Mouse (Mus musculus) testis, postnatal 14 days (tissue): ENCODE data around the gene Ece2.
"Not testable (repeated sequence)": the region's sequence is repeated elsewhere in the genome, so short reads cannot be mapped to it uniquely, and the experiment has no call there.

Experiments used
- DNase-seq: peaks from one replicate; pipeline ENCODE4 v3.0.0; 2021; ENCODE audit warnings: low spot score

The Ece2 gene

DNA sequence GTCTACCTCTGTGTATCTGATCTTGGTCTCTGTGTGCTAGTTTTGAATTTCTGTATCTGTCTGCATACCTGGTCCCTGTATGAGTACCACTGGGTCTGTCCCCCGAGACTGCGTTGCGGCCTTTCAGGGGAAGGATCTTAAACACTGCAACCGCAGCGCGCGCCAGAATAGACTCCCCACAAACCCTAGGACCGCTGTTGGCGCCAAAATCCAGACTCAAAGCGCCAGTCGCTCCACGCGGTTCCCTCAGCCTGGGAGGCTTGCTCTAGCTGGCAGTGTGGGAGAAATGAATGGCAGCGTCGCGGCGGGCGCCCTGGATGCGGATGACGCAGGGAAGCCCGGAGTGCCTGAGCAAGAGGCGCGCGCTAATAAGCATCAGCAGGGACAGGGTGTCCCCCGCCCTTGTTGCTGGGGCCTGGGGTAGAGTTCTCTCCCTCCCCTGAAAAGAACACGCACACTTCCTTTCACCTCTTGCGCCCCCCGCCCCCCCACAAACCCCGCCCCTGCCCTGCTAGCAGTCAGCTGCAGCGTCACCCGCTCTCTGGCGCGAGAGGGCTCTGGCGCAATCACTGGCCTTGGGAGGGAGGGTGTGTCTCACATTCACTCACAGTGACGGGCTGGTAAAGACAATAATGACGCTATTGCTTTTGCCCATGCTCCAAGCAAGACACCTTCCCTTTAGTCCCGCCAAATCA lies 7.5 kb upstream of the Ece2 start:
- peak; percentile 39 for DNase-seq

DNA sequence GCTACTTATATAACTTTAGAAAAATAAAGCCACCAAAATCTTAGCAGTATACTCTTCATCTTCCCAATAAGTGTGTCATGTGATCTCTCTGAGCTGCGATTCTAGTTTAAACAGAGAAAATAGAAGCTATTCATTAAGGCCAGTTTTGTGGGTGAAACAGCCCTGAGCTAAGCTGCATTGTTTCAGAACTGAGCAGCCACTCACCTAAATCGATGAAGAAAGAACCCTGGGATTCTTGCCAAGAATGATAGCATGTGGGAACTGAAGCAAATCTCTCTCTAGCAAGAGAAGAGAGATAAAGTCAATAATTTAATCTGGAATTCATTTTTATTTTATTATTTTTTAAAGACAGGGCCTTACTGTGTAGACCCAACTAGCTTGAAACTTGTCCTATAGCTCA lies 6.4 kb upstream of the Ece2 start:
- DNase-seq, result no peak

DNA sequence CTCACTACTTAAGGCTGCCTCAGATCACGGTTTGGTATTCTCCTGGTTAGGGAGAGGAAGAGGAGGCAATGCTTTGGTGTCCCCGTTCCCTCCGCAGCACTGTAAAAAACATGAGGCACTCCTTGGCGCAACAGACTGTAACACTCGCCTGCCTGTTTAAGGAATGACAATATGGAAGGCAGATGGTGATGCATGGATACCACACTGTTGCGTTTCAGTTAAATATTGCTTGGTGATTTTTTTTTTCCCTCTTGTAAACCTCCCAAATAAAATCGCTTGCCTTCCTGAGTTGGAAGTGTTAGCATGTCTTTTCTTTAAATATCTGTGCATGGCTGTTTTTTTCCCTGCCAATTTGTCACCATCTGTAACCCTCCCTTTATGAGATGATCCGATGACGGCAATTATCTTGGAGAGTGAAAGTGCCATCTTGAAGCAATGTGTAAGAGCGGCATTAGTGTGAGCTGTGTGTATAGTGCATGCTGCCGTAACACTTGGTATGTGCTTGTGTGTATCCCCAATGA lies 697 bp upstream of the Ece2 start:
- no peak for DNase-seq

DNA sequence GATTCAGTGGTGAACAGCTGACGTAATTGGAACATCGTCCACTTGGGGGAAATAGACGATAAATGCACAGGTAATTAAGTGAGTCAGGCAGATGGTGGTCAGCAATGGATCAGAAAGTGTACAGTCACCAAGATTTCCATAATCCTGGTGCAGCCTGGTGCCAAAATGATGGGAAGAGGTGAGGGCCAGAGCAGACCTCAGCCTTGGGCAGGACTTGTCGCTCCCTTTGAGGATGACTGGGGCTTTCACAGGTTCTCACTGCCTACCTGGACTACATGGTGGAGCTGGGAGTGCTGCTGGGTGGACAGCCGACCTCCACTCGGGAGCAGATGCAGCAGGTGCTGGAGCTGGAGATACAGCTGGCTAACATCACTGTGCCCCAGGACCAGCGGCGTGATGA lies 7.8 kb downstream of the Ece2 start:
- no peak for DNase-seq

DNA sequence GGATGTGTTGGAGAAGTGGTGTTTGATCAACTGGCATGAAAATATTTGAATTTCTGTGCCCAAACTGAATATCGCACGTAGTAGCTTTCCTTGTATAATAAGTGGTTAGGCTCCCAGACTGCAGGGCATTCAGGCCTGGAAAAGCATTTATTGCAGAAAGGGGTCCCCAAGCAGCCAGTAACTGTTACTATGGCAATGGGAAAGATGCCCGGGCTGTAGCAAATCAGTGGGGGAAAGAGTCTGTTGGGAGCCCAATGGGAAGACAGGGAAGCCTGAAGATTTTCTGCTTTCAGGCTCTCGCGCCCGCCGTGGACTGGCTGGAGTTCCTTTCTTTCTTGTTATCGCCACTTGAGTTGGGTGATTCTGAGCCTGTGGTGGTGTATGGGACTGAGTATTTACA lies 8.7 kb downstream of the Ece2 start:
- DNase-seq, result no peak

DNA sequence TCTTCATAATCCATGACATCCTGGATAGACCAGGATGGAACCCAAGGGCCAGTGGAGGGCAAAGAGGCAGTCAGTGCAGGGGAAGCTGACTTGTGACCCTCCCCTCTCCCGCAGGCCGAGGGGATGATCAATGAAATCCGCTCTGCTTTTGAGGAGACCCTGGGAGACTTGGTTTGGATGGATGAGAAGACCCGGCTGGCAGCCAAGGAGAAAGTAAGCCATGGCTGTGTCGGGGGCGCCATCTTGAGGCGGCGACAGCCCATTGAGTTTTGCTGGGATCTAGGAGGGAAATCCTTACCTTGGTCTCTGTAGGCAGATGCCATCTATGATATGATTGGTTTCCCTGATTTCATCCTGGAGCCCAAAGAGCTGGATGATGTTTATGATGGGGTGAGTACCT lies 12.5 kb downstream of the Ece2 start:
- DNase-seq, result no peak

DNA sequence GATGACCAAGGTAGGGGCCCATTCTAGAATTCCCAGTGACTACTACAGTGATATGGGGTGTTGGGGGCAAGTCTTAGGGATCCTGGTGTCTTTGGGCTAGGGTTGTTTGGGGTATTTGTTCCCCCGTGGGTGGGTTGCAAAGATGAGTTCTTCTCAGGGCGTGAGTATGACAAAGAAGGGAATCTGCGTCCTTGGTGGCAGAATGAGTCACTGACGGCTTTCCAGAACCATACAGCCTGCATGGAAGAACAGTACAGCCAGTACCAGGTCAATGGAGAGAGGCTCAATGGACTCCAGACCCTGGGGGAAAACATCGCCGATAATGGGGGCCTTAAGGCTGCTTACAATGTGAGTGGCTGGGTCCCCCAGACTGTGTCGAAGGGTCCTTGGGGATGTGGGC lies 14.3 kb downstream of the Ece2 start:
- DNase-seq, result no peak

DNA sequence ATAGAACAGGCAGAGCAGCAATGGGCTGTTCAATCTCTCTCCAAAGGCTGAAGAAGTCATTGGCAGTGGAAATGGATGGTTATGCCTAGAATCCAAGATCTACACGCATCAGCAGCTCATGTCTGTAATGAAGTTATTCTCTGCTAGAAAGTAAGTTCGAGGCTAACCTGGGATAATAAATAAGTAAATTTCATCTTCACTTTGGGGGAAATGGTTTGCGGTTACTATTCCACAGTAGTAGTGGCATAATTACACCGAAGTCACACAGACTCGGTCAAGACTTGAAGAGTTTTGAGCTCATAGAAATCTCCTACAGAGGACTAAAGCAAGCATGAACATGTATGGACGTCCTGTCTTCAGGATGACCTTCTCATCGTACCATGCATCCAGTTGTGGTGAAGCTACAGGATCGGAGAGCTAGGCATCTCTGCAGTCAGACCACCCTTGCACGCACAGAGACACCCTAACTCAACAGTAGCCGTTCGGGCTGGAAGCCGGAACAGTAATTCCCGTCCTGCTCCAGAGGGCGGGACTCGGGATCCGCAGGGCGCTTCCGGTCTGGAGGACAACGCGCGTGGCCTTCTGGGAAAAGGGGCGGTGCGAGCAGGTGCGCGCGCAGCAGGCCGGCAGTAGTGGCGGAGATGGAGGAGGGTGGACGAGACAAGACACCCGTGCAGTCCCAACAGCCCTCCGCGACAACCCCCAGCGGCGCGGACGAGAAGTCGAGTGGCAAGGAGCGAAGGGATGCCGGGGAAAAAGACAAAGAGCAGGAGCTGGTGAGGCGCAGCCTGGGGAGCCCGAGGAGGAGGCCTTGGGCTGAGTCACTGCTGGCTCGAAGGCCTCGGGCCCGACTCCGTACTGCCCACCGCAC lies 21.7 kb downstream of the Ece2 start, which contains the start of gene Psmd2:
Psmd2 (plus strand) TSS at position 577 of the 871 bp plus-strand sequence.
- peak; percentile 97 for DNase-seq

DNA sequence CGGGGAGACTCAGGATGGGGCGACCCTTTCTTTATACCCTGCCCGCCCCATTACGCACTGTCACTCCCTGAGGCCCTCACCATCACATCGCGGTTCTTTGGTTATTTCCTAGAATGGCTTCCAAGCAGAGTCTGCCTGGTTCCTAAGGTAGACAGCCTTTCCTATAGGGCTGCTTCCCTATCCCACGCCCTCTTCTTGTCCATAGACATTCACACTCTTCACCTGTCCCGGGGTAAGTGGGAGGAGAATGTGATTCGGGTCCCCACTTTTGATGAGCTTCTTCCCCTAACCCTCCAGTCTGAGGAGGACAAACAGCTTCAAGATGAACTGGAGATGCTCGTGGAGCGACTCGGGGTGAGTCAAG lies 22.3 kb downstream of the Ece2 start:
- DNase-seq, result no peak

DNA sequence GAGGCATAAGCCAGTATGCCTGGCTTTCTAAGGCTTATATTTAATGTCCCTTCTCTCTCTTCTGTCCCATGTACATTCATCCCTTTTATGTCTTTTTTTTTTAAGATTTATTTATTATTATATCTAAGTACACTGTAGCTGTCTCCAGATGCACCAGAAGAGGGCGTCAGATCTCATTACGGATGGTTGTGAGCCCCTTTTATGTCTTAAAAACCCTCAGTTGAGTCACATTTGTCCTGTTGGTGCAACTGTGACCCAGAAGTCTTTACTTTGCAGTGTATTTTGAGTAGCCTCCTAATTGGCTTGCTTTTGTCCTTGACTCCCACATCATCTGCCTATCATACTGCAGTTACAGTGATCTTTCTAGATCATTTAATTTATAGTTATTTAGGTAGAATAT lies 23.7 kb downstream of the Ece2 start:
- DNase-seq, result no peak

DNA sequence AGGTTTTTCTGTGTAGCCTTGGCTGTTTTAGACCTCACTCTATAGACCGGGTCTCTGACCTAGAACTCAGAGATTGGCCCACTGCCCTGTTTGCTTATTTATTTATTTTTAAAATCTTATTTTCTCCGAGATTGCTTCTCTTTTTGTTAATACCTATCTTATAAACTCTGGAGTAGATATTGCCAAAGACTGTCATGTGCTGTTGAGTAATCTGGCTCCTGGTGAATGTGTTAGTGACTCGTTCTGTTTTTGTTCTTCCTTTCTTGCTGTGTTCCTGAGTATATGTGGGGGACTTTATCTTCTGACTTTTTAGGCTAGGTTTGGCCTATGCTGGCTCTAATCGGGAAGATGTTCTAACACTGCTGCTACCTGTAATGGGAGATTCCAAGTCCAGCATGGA lies 28.0 kb downstream of the Ece2 start:
- no peak for DNase-seq

DNA sequence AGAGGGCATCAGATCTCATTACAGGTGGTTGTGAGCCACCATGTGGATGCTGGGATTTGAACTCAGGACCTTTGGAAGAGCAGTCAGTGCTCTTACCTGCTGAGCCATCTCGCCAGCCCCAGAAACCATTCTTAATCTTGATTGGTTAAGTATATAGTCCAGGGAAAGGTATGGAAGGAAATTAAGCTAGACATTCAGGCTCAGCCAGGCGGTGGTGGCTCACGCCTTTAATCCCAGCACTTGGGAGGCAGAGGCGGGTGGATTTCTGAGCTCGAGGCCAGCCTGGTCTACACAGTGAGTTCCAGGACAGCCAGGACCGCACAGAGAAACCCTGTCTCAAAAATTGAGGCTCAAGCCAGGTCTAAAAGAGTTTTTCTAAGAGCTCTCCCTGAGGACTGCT lies 38.4 kb downstream of the Ece2 start, which contains the start of gene Eif4g1:
Eif4g1 (plus strand) TSS at position 301 of the 400 bp plus-strand sequence.
- not testable (repeated sequence) for DNase-seq

DNA sequence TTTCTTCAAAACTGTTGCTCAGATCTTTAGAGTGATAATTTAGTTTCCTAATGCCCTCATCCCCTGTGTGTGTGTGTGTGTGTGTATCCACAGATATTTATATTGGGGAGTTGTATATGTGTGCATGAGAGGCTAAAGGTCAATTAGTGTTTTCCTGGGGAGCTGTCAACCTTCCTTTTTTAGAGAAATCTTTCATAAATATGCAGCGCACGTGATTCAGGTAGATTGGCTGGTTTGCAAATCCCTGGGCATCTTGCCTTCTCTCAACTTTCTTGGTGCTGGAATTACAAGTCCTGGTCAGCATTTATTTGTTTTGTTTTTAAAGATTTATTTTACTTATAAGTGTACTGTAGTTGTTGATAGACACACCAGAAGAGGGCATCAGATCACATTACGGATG lies 40.7 kb downstream of the Ece2 start:
- DNase-seq, result no peak

DNA sequence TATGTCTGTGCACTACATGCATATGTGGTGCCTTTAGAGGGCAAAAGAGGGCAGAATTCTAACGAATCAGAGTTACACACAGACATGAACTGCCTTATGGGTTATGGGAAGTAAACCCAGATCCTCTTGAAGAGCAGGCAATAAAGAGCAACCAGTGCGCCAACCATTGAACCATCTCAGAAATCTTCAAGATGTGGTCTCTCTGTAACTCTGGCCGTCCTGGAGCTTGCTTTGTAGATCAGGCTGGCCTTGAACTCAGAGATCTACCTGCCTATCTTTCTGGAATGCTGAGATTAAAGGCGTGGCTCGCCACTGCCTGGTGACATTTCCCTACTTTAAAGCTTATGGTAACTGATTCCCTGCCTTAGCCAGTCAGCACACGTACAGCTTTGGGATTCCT lies 42.3 kb downstream of the Ece2 start:
- DNase-seq, result no peak

DNA sequence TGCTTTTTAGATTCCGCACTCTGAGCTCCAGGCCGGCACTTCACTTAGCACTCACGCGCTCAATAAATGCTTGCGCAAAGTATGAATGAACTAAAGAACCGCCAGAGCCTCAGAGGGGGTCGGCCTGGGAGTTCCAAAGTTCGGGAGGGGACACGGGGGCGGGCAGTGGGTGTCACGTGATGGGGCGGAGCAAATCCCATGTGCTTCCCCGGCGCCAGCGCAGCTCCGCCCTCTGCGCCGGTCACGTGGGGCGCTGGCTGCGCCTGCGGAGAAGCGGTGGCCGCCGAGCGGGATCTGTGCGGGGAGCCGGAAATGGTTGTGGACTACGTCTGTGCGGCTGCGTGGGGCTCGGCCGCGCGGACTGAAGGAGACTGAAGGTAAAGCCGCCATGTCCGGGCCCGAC lies 42.9 kb downstream of the Ece2 start:
- DNase-seq, result peak; percentile 96

DNA sequence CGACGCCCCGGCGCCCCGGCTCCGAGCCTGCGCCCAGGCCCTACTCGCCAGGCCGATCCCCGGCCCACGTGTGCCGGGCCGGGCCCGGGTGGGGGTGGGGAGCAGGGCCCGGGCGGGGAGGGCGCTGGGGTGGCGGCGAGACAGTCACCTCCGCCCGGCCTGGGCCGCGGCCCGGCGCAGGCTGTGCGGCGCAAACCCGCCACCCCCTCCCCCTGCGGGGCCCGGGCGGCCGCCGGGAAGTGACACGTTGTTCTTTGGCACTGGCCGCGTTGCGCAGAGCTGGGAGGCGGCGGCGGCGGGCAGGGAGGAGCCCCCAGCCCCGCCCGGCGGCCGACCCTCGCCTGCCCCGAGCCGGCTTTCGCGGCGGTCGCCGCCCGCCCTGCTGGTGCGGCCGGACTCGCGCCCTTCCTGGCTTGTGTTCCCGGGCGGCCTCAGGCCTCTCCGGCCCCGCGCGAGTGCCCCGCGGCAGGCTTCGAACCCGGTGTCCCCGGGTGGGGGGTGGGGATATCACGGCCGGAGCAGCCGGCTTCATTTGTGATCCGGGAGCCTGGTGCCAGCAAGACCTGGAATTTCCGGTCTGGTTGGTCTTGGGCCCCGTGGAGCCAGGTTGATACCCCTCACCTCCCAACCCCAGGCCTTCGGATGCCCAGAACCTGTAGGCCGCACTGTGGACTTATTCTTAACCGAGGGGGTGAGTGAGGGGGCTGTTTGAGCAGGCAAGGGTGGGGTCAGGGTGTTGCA lies 43.5 kb downstream of the Ece2 start:
- DNase-seq, result peak; percentile 68

DNA sequence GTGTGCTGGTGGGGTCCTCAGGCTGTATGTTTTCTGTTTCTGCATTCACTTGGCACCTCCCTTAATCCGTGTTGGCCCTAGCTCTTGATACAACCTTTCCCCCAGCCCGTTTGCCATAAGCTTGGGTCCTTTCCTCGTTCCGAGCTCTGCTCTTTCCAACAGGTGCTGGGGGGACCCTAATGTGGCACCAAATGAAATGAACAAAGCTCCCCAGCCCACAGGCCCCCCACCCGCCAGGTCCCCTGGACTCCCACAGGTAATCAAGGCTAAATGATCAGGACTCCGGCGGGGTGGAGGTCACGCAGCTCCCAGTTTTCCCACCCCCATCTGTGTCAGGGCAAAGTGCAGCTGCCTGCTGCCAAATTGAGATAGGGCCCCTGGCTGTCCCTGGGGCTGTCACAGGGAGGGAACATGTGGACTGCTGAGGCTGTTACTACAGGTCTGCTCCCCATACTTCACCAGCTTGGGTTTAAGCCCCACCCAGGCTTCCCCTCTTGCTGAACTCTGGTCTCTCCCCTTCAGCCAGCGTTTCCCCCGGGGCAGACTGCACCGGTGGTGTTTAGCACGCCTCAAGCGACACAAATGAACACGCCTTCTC lies 44.2 kb downstream of the Ece2 start:
- peak; percentile 35 for DNase-seq

DNA sequence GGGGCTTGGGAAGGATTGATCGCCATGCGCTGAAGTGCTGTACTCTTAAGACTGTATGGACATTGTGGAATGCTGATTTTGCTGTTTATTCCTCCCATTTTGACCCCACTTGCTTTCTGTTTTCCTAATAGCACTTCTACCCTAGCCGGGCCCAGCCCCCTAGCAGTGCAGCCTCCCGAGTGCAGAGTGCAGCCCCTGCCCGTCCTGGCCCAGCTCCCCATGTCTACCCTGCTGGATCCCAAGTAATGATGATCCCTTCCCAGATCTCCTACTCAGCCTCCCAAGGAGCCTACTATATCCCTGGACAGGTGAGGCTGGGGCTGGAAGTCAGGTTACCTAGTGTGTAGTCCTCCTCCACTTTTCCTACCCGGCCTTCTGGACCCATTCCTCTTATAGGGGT lies 45.6 kb downstream of the Ece2 start:
- no peak for DNase-seq

DNA sequence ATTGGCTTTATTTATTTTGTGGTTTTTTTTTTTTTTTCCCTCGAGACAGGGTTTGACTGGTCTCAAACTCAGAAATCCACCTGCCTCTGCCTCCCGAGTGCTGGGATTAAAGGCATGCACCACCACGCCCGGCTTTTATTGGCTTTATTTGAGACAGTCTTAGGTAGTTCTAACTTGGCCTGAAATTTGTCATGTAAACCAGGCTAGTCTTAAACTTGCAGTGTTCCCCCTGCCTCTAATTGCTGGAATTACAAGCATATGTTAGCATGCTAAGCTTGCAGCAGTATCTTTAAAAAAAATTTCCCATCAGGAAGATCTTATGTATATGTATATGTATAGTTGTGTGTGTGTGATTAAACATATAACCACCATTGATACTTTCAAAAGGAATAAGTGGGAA lies 47.1 kb downstream of the Ece2 start:
- DNase-seq, result no peak

DNA sequence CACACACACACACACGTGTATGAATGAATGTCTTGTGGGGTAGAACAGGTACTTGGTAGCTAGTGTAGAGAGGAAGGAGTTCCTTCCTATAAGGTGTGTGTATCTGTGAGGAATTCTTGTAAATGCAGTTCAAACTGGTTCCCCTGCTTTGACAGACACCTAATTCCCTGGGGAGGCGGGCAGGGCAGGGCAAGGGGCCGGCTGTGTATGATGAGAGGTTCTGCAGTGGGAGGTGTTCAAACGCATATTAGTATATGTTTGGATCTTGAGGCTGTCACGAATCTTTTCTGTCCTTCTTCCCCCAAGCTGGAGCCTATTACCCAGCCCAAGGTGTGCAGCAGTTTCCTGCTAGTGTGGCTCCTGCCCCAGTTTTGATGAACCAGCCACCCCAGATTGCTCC lies 47.8 kb downstream of the Ece2 start:
- DNase-seq, result no peak

DNA sequence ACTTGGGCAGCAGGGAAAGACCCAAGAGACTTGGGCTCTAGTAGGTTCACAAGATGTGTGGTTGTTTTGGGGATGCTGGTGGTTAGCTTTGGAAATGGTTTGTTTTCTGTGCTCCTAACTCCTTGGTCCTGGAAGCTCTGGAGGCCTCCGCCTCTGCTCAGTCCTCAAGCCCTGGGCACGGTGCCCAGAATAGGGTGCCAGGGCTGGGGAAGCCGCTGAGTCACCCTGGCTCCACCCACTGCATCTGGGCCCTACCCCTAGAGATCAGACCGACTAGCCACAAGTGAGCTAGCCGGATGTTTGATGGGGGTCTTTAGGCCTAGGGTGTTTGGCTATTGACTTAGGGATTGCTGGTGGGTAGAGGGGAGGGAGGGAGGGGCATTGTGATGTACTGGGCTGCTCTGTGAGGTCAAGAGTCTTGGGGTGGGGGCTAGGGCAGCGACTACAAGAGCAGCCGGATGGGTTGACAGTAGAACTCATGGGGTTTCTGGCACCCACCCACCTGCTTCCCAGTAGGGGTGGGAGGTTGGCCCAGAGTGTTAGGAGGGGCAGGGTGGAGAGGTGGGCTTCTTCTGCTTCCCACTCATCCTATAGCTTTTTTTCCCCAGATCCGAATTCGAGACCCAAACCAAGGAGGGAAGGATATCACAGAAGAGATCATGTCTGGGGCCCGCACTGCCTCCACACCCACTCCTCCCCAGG lies 48.5 kb downstream of the Ece2 start:
- DNase-seq, result peak; percentile 58

DNA sequence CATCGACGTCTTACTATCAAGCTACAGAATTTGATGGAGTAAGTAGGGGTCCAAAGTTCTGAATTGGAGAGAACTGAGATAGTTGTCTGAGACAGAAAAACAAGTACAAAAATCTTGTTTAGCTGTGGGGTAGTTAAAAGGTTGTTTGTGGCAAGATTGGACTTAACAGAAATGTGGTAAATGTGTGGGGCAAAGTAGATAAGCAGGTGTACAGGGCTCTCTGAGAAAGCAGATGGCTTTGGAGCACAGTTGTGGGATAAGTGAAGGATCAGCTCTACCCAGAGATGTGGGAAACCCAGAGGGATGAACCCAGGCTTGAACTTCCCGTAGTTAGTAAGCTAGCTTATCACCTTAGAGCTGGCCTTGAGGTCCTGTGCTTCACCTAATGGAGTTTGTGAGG lies 61.1 kb downstream of the Ece2 start:
- DNase-seq, result no peak
